Mouse (Mus musculus): ENCODE measurements around the gene Gtpbp3. TPM values are rescaled to one million over a fixed set of nuclear protein-coding genes. Genes with fewer than 3 reads are reported as not detected.

Gtpbp3 gene
- polyA plus RNA-seq, 1 experiment from 2014 or later: 10.5 TPM

GRCm38 (mm10) chr8:71483932-71484331 is 4.0 kb upstream of the Gtpbp3 start:
- H3K4me3 ChIP-seq: no peak overlapping the region
- H3K4me1 ChIP-seq (replicated peaks): peaks cover 22% of the 10 kb centered on the region
- no peak overlapping the region for H3K27ac ChIP-seq
- H3K27me3 ChIP-seq: peaks cover 20% of the 10 kb centered on the region
- no peak overlapping the region for H3K9ac ChIP-seq
- no peak overlapping the region for H3K4me2 ChIP-seq
- ATAC-seq (replicated peaks; ENCODE audit: insufficient number of reproducible peaks, insufficient read depth, low FRiP score, low read depth): no peak
- no peaks in the 10 kb centered on the region for H3K36me3 ChIP-seq
- 45% methylated on average over 8 of the region's 8 CpGs for WGBS
- H3K9me3 ChIP-seq (replicated peaks): no peaks in the 10 kb centered on the region

GRCm38 (mm10) chr8:71484736-71485135 is 3.2 kb upstream of the Gtpbp3 start:
- H3K36me3 ChIP-seq: no peaks in the 10 kb centered on the region
- peak overlapping the region; percentile 96 for H3K4me2 ChIP-seq
- peaks cover 30% of the 10 kb centered on the region for H3K4me1 ChIP-seq (replicated peaks)
- H3K4me3 ChIP-seq: peak overlapping the region; percentile 83
- WGBS: 92% methylated on average over 19 of the region's 19 CpGs
- no peak for ATAC-seq (replicated peaks; ENCODE audit: insufficient number of reproducible peaks, insufficient read depth, low FRiP score, low read depth)
- H3K9me3 ChIP-seq (replicated peaks): no peaks in the 10 kb centered on the region
- no peak overlapping the region for H3K27ac ChIP-seq
- H3K9ac ChIP-seq: peak overlapping the region; percentile 88; the same call in 1 of the 2 replicates
- peaks cover 19% of the 10 kb centered on the region for H3K27me3 ChIP-seq

GRCm38 (mm10) chr8:71485142-71486135 is 2.5 kb upstream of the Gtpbp3 start, which contains the start of gene Ano8:
Gene Ano8, minus strand, starts transcription at chr8:71485963.
- Histone ChIP-seq H3K27ac (peak within 1 kb of the TSS; percentile 66), H3K4me2 (peak within 1 kb of the TSS; percentile 96), H3K27me3 (peaks cover 18% of the 10 kb centered on the region), H3K9ac (peak within 1 kb of the TSS; percentile 88), H3K4me1 (replicated peaks) (peaks cover 33% of the 10 kb centered on the region), H3K36me3 (no peaks in the 10 kb centered on the region), H3K9me3 (replicated peaks) (no peaks in the 10 kb centered on the region), H3K4me3 (peak within 1 kb of the TSS; percentile 83)
- 6% methylated on average over 57 of the region's 58 CpGs for WGBS
- peak; percentile 63 for ATAC-seq (replicated peaks; ENCODE audit: insufficient number of reproducible peaks, insufficient read depth, low FRiP score, low read depth)

- ATAC-seq (replicated peaks; ENCODE audit: insufficient number of reproducible peaks, insufficient read depth, low FRiP score, low read depth): no peak
- H3K9ac ChIP-seq: no peak overlapping the region
- H3K4me3 ChIP-seq: peak overlapping the region; percentile 83
- no peaks in the 10 kb centered on the region for H3K9me3 ChIP-seq (replicated peaks)
- peaks cover 2% of the 10 kb centered on the region; the same call in 1 of the 2 replicates for H3K36me3 ChIP-seq
- H3K27me3 ChIP-seq: peaks cover 12% of the 10 kb centered on the region; the same call in 1 of the 2 replicates
- peaks cover 33% of the 10 kb centered on the region for H3K4me1 ChIP-seq (replicated peaks)
- 22% methylated on average over 7 of the region's 7 CpGs for WGBS
- H3K4me2 ChIP-seq: peak overlapping the region; percentile 96
- no peak overlapping the region for H3K27ac ChIP-seq
These were observed 1.8 kb upstream of the Gtpbp3 start for GRCm38 (mm10) chr8:71486136-71486529.

- peak overlapping the region; percentile 92 for H3K27ac ChIP-seq
- under 1% methylated on average over 22 of the region's 22 CpGs for WGBS
These were observed 551 bp downstream of the Gtpbp3 start for GRCm38 (mm10) chr8:71488454-71488853.

GRCm38 (mm10) chr8:71495039-71495438 is 7.1 kb downstream of the Gtpbp3 start:
- Histone ChIP-seq H3K4me1 (replicated peaks) (peaks cover 45% of the 10 kb centered on the region), H3K36me3 (peaks cover 24% of the 10 kb centered on the region), H3K9me3 (replicated peaks) (no peaks in the 10 kb centered on the region), H3K9ac (no peak overlapping the region), H3K27me3 (no peaks in the 10 kb centered on the region), H3K27ac (peak overlapping the region; percentile 71), H3K4me2 (peak overlapping the region; percentile 55), H3K4me3 (0 out of 2 replicates have a peak overlapping the region, but pooled peaks have one; percentile 23)
- WGBS: 17% methylated on average over 16 of the region's 16 CpGs
- peak; percentile 61 for ATAC-seq (replicated peaks; ENCODE audit: insufficient number of reproducible peaks, insufficient read depth, low FRiP score, low read depth)

More at GRCm38 (mm10) chr8:71488454-71488853, 551 bp downstream of the Gtpbp3 start:
- Histone ChIP-seq H3K36me3 (peaks cover 18% of the 10 kb centered on the region), H3K27me3 (no peaks in the 10 kb centered on the region), H3K9ac (peak overlapping the region; percentile 88), H3K9me3 (replicated peaks) (no peaks in the 10 kb centered on the region), H3K4me3 (peak overlapping the region; percentile 89), H3K4me2 (peak overlapping the region; percentile 100), H3K4me1 (replicated peaks) (peaks cover 33% of the 10 kb centered on the region)
- ATAC-seq (replicated peaks; ENCODE audit: insufficient number of reproducible peaks, insufficient read depth, low FRiP score, low read depth): peak; percentile 83

GRCm38 (mm10) chr8:71495811-71496210 is 7.9 kb downstream of the Gtpbp3 start:
- Histone ChIP-seq H3K4me1 (replicated peaks) (peaks cover 45% of the 10 kb centered on the region), H3K27me3 (no peaks in the 10 kb centered on the region), H3K9me3 (replicated peaks) (no peaks in the 10 kb centered on the region), H3K4me3 (no peak overlapping the region), H3K9ac (no peak overlapping the region), H3K36me3 (peaks cover 24% of the 10 kb centered on the region), H3K4me2 (0 out of 2 replicates have a peak overlapping the region, but pooled peaks have one; percentile 55), H3K27ac (peak overlapping the region; percentile 71)
- no peak for ATAC-seq (replicated peaks; ENCODE audit: insufficient number of reproducible peaks, insufficient read depth, low FRiP score, low read depth)
- WGBS: 83% methylated on average over 5 of the region's 5 CpGs

- H3K9ac ChIP-seq: no peak overlapping the region
- no peak overlapping the region for H3K4me3 ChIP-seq
- no peaks in the 10 kb centered on the region for H3K9me3 ChIP-seq (replicated peaks)
- no peaks in the 10 kb centered on the region for H3K27me3 ChIP-seq
- 35% methylated on average over 11 of the region's 11 CpGs for WGBS
- H3K4me1 ChIP-seq (replicated peaks): peaks cover 45% of the 10 kb centered on the region
- peaks cover 18% of the 10 kb centered on the region for H3K36me3 ChIP-seq
- H3K27ac ChIP-seq: peak overlapping the region; percentile 71
- ATAC-seq (replicated peaks; ENCODE audit: insufficient number of reproducible peaks, insufficient read depth, low FRiP score, low read depth): peak; percentile 50
- H3K4me2 ChIP-seq: no peak overlapping the region
These were observed 8.6 kb downstream of the Gtpbp3 start for GRCm38 (mm10) chr8:71496481-71496880.

- peak overlapping the region; percentile 71 for H3K27ac ChIP-seq
- H3K4me1 ChIP-seq (replicated peaks): peaks cover 45% of the 10 kb centered on the region
- no peak for ATAC-seq (replicated peaks; ENCODE audit: insufficient number of reproducible peaks, insufficient read depth, low FRiP score, low read depth)
- peaks cover 13% of the 10 kb centered on the region for H3K36me3 ChIP-seq
- no peak overlapping the region for H3K4me2 ChIP-seq
- H3K9ac ChIP-seq: no peak overlapping the region
- no peaks in the 10 kb centered on the region for H3K9me3 ChIP-seq (replicated peaks)
- H3K4me3 ChIP-seq: no peak overlapping the region
- H3K27me3 ChIP-seq: no peaks in the 10 kb centered on the region
- WGBS: 90% methylated on average over 1 of the region's 1 CpGs
These were observed 9.3 kb downstream of the Gtpbp3 start for GRCm38 (mm10) chr8:71497077-71497645.

- Histone ChIP-seq H3K9me3 (replicated peaks) (no peaks in the 10 kb centered on the region), H3K36me3 (peaks cover 5% of the 10 kb centered on the region; the same call in 1 of the 2 replicates), H3K27ac (peak overlapping the region; percentile 71), H3K9ac (no peak overlapping the region), H3K4me2 (peak overlapping the region; percentile 14; the same call in 1 of the 2 replicates), H3K27me3 (no peaks in the 10 kb centered on the region), H3K4me1 (replicated peaks) (peaks cover 45% of the 10 kb centered on the region), H3K4me3 (no peak overlapping the region)
- no peak for ATAC-seq (replicated peaks; ENCODE audit: insufficient number of reproducible peaks, insufficient read depth, low FRiP score, low read depth)
- 22% methylated on average over 15 of the region's 15 CpGs for WGBS
These were observed 10.1 kb downstream of the Gtpbp3 start for GRCm38 (mm10) chr8:71497881-71498501.
